Mouse (Mus musculus): ENCODE measurements around the gene Hccs.
"Not testable (repeated sequence)": the region's sequence is repeated elsewhere in the genome, so short reads cannot be mapped to it uniquely, and the experiment has no call there.

Hccs gene

DNA sequence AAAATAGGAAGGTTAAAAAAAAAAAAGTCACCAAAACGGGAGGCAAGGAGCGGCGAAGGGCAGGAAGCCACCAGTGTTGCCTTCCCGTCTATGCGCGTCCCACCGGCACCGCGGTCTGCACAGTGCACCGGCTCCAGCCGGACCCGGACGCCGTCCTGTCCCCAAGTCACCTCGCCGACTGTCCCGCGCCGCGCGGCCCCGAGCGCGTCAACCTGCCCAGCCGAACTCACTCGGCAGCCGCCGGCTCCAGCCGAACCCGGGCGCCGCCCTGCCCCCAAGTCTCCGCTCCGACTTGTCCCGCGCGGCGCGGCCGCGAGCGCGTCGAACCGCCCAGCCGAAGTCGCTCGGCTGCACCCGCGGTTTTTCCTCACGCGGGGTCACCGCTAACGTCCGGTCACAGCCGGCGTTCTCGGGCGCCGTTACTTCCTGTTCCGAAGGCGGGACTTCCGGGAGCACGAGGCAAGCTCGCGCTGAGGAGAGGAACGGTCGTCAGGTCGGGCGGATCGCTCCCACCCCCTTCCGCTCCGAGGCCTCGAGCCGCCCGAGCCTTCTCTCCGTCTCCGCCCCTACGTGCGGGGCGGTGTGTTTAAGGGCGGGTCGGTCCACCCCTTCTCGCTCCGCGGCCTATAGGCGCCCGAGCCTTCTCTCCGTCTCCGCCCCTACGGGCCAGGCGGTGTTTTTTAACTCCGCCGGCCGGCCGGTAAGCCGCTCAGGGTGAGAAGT lies at the start of gene Hccs:
TSS of gene Hccs (minus strand) at position 428 of the 723 bp plus-strand sequence.
- DNase-seq (ENCODE audit: low spot score in 2 of 2): peak; percentile 85 to 87

DNA sequence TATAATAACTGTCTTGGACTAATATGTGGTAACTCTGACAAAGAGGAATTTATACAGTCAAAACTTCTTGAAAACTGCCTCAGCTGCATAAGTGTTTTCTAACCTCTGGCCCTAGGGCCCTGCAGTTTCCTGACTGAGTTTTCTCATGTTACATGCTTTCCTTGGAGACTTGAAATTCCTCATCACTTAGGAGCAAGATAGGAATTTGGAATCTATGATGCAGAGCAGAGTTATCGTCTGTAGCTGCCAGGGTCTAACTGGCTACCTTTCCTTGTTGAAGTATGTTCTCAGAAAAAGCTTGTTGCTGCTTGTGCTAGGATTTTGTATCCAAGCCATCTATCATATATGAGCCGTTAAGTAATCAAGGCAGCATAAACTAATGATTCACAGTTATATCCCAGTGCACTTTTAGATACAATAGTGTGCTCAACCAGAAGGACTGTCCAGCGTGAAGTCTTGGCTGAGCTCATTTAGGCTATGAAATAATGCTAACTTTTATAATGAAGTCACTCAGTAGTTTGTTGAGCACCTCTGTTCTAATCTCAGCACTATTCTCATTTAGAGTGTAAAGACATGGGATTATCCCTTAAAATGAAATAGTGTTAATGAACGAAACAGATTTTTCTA lies 37.1 kb upstream of the Hccs start:
- DNase-seq (ENCODE audit: low spot score in 2 of 2): no peak

DNA sequence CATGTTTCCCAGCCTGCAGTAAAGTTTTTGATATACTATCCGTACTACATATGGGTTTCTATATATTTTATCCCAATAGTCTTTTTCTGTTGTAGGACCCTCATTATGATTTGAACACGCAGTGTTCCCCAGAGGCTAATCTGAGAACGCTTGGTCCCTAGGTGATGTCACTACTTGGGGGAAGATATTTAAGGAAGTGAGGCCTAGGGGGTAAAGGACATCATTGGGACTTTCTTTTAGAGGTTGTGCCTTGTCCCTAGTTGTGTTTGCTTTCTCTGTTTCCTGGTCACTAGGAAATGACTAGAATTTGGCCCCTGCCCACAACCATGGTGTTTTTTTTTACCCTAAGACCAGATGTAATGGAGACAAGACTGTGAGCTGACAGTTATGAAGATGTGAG lies 18.0 kb upstream of the Hccs start:
- no peak for DNase-seq (ENCODE audit: low spot score in 2 of 2)

DNA sequence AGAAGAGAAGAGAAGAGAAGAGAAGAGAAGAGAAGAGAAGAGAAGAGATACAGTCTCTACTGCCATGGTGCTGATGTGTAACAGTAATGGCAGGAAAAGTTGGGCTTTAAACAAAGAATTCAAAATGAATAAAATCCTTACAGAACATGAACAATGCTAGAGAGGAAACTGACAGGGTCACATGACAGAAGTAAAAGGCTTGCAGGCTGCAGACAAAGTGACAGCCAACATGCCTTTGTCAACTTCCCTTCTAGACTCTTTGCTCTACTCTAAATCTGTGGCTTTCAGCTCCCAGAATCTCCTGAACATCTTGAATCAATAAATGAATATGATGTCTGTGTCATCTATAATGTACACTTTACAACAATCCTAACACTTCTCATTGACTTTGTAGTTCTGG lies 17.4 kb upstream of the Hccs start:
- no peak for DNase-seq (ENCODE audit: low spot score in 2 of 2)

DNA sequence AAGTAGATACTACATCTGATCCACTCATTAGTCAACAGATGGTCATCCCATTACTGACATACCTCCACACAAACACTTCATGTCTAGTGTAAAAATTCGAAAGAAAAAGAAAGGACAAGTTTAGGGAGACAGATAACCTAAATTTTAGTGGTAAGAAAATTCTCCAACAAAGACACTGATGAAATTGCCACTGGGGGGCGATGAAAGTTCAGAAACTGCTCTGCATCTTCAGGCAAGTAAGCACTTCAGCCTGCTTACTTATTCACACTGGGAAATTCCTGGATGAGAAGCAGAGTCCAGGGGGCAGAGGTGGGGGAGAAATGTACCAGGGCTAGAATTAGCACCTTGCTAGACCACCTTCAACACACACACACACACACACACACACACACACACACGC lies 12.1 kb upstream of the Hccs start:
- no peak for DNase-seq (ENCODE audit: low spot score in 2 of 2)

DNA sequence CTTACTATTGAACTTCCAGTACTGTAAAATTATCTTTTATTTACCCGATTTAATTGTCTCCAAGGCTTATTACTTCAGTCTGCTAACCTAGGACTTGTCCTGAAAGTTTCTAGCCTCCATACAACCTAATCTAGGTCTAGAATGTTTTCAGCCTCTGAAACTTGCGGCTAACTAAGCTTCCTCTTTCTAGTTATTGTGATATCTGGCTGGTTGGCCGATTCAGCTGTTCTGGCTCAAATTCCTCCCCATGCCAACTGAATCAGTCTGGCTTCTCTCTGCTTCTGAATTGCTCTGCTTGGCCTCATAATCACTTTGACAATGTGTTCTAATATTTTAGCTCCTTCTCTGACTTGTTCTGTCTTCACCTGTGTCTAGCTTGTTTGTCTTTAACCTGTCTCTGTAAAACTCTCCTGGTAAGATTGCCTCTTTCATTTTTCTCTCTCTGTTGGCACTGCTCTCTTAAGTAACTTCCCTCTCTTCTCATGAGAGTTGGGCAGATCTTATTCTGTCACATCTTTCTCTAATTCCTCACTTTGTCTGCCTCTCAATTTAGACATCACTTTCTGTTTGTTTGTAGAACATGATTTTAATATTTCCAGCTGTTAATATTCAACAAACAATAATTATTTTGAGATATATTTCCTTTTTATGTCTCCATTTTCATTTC lies 5.9 kb upstream of the Hccs start:
- DNase-seq (ENCODE audit: low spot score in 2 of 2): no peak

DNA sequence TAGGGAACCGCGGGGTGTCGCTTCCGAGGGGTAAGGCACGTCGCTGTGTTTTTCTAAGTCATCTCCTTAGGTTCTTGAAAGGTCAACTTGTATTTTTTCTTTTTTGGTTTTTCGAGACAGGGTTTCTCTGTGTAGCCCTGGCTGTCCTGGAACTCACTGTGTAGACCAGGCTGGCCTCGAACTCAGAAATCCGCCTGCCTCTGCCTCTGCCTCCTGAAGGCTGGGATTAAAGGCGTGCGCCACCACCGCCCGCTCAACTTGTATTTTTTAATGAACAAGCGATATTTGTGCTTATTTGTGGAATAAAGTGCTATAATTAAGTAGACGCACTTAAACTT lies 465 bp upstream of the Hccs start:
- not testable (repeated sequence) for DNase-seq (ENCODE audit: low spot score in 2 of 2)

DNA sequence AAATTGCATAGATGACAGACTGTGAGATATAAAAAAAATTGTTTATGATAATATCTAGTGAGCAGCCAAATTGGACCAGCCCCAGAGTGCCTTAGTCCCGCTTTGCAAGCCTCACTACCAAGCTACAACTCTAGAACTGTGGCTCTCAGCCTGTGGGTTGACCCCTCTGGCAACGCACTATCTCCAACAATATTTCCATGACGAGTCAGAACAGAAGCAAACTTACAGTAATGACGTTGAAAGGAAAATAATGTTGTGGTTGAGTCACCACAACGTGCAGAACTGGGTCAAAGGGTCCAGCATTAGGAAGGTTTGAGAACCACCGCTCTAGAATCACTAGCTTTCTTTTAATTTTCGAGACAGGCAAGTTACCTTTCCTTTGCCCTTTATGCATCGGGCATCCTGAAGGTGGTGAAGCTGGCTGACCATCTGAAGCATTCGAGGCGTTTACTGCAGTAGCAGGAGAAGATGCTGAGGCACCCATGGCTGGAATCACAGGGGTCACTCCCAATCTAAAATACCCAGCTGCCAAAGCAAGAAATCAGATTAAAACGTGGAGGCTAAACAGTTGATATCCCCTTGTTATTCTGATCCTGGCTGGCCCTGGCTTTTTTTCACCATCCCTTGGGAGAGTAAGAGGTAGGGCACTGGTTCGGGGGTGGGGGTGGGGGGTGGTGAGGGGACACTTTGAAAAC lies 959 bp downstream of the Hccs start:
- no peak for DNase-seq (ENCODE audit: low spot score in 2 of 2)

DNA sequence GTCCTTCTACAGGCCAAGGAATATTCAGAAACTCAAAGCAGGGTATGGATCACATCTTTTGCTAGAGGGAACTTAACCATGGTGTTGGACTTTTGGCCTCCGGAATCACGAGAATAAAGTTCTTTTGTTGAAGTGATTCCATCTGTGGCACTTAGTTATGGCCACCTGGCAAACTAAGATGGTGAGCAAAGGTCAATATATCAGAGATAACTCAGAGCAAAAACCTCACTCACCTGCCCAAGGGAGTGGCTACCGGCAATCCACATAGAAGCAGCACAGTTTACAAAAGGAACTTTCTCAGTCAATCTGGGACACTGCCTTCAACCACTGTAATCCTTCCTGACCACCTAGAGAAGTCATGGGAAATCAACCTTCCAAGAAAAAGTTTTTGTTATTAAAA lies 11.6 kb downstream of the Hccs start:
- no peak for DNase-seq (ENCODE audit: low spot score in 2 of 2)

DNA sequence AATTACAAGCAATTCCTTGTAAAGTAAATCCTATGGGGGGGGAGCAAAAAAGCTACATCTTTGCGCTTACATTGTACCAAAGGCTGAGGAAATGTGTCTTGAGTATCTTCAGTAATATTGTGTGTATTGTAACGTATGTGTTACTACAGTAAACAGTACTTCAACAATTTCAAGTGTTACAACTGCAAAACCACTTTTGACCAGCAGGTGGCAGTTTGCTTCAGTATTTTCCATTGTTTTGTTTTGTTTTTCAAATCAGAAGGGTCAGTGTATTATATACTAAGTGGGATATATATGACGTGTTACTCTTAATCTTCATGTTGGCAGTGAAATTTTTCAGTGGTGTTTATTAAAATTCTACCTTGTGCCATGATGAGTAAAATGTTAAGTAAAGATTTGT lies 16.2 kb downstream of the Hccs start:
- DNase-seq (ENCODE audit: low spot score in 2 of 2): peak in 1 of 2 experiments; percentile 60

DNA sequence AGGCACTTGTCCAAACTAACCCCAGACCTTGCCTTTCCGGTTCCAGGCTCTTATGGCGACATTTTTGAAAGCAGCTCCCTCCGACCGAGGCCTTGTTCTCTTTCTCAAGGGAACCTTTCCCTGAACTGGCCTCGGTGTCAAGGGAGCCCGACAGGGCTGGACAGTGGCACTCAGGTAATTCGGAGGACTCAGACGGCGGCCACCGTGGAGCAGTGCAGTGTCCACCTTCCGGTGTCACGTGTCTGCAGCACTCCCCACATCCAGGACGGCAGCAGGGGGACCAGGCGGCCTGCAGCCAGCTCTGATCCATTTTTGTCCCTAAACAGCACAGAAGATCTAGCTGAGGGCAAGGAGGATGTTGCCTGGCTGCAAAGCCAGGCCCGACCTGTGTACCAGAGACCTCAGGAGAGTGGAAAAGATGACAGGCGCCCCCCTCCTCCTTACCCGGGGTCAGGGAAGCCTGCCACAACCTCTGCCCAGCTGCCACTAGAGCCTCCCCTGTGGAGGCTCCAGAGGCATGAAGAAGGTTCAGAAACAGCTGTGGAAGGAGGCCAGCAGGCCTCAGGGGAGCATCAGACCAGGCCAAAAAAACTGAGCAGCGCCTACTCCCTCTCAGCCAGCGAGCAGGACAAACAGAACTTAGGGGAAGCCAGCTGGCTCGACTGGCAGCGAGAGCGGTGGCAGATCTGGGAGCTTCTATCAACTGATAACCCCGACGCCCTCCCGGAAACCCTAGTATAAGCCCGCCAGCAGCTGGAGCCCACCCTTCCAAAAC lies 17.7 kb downstream of the Hccs start:
- DNase-seq (ENCODE audit: low spot score in 2 of 2): no peak

DNA sequence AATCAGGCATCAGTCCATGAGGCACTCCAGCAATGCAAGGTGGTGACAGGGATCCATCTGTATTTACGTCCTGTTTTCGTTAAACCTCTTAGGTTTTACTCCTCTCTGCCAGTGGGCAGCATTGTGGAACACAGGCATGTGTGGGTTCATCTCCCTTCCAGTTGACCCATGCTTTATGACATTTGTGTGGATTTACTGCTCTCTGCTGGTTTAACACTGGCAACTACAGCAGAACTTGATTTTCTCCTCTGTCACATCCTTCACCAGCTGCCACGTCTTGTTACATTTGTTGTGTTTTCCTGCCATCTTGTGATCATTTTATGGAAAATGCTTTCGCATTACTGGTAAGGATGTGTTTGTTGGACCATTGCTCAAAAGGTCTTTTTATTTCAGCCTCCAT lies 20.6 kb downstream of the Hccs start:
- DNase-seq (ENCODE audit: low spot score in 2 of 2): no peak

DNA sequence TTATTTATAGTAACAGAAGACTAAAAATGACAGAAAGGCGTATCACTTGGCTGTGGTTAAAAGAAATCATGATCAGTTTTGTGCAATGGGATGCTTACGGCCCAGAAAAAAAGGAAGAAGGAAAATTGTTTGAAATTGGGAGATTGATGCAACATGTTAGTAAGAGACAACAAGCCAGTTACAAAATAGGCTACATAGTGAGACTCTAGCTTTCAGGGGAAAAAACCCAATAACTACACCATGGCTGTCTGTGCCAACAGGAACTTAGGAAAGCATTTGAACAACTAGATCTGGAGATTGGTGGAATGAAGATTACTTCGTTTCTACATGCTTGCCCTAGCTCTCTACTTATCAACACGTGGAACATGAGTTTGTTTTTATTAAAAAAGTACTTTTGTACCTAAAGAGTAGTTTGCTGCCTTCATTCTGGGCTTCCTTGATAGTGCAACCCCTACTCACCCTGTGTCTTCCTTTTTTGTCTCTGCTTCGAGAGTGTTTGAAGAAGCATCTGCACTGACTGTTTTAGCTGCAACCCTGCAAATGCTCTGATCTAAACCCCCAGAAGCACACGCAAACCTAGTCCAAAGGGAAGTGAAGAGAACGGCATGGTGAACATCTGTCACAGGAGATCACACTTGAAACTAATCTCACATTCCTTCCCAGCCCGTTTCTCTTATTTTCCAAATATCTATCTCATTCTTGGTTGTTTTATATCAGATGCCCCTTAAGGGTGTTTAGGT lies 56.6 kb downstream of the Hccs start:
- DNase-seq (ENCODE audit: low spot score in 2 of 2): no peak

DNA sequence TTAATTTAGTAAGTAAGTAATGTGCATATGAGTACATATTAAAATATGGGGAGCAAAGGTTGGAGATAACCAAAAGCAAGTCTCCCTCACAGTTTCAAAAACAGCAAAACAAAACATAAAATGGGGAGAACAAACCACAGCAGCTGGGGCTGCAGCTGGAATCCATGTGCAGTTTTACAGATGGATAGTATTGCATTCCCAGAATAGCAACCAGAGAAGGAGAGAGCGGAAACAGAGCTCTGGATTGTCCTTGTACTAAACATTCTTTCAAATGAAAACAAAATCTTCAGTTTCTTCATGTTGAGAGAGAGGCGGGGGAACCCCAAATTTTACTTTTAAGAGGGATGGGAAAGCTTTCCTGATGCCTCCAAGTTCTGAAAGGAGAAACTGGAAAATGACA lies 58.0 kb downstream of the Hccs start:
- no peak for DNase-seq (ENCODE audit: low spot score in 2 of 2)

DNA sequence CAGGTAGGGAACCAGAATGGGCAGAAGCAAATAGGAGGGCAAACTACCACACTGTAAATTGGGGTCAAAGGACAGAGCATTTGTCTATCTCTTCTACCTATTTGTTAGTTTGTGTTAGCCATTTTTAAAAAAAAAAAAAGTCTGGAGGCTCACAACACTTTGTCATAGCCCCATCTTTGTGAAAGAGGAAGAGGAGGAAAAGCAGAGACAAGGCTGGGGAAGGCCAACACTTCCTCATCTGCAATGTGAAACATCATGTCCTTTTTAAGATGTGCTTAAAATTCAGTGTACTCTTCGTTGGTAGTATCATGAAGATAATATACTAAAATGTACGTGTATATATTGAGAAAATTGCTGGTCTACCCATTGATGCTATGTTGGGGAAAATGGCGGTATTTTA lies 59.1 kb downstream of the Hccs start:
- no peak for DNase-seq (ENCODE audit: low spot score in 2 of 2)

DNA sequence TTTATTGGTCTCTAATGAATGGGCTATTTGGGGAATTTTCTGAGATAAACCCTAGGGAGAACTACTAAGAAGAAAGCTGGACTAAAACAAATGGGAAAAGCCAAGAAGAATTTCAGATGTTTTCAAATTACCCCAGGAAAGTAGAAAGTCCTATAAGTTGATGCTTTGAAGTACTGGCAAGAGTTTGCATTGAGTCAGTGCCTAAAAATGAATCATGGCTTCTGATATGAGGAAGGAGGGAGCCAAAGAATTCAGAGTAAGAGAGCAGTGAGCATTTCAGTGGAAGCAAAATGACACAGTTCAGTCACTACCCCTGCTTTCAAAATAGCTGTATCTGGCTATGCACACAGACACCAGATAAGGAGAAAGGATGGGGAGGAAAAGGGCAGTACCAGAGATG lies 63.4 kb downstream of the Hccs start:
- DNase-seq (ENCODE audit: low spot score in 2 of 2): no peak

DNA sequence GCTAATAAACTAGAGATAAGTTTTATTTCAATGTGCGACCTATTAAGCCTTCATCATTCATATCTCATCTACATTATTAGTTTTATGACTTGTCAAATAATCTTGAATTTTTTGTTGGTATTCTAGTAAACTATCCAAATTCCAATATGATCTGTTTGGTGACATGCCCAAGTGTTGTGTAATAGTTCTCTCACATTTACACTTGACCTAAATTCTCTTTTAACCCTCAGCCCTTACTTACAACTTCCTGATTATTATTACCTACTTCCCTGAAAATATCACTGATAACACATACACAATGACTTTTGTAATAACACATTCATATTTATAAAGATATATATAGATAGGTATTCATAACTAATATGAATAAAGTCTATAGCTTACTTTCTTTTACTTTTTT lies 64.3 kb downstream of the Hccs start:
- no peak for DNase-seq (ENCODE audit: low spot score in 2 of 2)

DNA sequence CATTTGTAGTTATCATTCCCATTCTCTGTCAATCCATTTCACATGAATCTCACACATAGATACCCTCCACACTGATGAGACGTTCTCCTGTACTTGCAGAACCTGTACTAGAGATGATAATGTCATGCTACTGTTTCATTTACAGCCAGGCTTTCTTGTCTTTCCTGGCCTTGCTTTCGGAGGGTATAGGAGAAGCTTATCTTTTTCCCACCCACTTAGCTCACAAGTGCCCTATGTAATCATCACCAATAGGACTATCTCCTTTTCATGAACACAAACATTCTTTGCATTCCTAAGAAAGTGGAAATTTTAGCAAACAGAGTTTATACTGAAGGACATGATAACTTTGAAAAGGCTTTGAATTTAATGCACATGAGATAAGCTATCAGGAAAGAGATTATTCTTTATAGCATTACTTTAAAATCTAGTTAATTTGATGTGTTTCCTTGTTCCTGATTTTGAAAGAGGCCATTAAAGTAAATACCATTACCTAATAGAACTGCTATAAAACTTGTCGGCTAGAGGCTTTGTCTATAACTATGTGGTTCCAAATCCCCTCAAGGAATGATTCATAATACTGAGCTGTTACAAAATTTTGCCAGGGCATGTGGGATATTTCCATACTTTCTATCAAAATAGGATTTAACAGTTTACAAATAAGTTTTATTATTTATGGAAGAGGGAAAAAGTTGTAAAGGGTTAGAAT lies 97.7 kb downstream of the Hccs start:
- DNase-seq (ENCODE audit: low spot score in 2 of 2): no peak

DNA sequence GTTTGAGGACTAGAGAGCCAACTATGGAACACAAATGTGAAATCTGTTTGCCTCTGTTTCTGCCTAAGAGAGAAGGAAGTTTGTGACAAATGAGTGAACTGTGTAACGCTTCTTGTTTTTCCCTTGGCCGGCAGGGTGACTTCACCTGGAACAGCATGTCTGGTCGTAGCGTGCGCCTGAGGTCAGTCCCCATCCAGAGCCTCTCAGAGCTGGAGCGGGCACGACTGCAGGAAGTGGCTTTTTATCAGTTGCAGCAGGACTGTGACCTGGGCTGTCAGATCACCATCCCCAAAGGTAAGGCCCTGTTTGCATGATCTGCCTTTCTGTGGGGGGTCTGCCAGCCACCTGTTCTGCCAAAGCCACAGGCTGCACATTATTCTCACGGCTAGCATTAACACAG lies 100.1 kb downstream of the Hccs start:
- DNase-seq (ENCODE audit: low spot score in 2 of 2): no peak

DNA sequence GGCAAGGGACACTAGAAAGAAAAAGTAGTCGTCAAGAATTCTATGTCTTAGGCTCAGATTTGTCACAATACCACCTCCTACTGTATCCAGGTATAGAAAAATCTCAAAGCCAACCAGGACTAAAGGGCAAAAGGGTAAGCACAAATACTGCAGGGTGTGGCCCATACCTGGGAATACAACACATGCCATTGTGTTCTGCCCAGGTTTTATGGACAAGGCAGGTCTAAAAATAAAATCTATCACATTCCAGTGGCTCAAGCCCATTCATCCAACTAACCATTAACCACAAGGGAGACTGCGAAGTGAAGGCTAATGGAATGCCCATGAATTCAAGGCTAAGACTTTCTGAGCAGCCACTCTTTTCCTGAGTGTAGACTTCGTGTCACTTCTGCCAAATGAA lies 110.2 kb downstream of the Hccs start:
- no peak for DNase-seq (ENCODE audit: low spot score in 2 of 2)
